Mouse (Mus musculus): ENCODE data around the gene Map7. TPM values are rescaled to one million over a fixed set of nuclear protein-coding genes. Genes with fewer than 3 reads are reported as not detected.

The Map7 gene
- polyA plus RNA-seq, 1 experiment from 2014 or later, result 14.5 TPM

DNA sequence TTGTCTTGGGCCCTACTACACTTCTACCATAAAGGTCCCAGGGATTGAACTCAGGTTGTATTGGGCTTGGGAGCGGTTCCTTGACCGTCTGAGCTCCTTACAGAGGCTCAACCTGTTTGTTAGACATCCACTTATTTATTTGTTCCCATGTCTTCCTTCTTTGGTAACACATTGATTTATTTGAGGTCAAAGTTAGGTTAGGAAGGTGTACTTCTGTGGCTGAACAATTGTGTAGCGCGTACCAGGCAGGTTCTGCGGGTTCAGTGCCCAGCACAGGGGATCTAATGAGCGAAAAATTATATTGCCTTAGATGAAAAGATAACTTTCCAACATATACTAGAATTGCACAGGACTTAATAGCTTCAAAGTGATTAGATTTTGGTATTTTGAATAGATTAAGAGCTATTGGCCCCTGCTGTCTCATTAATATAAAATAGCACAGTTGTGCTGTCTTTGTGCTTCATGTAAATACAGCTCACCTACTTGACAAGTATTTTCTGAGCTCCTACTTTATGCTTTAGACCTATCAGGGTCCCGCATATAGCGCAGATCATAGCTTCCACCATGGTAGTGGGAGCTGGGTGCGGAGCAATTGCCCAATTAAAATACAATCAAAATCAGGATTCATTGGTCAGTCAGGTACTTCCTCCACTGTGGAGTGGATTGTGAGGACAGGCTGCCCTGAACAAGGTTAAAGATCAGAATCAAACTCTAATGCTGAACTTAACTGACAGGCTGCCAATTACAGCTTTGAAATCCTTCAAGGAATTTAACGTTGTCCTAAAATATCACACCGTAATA, 162.9 kb downstream of the Map7 start:
- POLR2A ChIA-PET, result interaction anchor here (0.5 to 0.9 kb wide), 2 partner anchors 14 to 17 kb away, joined by 3 read pairs; no protein-coding TSS in a partner anchor
- no peak for DNase-seq (ENCODE audit: low read depth, low spot score)
- TF ChIP-seq CTCF (IDR thresholded peaks at IDR 0.05), result no peak
- in situ Hi-C loops (cut with MboI; ENCODE audit: low pct_unique_long_range_greater_than_20kb), result loop anchor here (25.0 kb wide), 1 partner anchor 374 kb away; the partner anchor contains the start of gene Map3k5
- ATAC-seq, result no peak
- CTCF ChIA-PET, result interaction anchor here (1.3 to 1.6 kb wide), 4 partner anchors 16 to 43 kb away, joined by 3 to 6 read pairs (median 4); no protein-coding TSS in a partner anchor
- H3K27me3 ChIP-seq, result no peaks in the 10 kb centered on the region

DNA sequence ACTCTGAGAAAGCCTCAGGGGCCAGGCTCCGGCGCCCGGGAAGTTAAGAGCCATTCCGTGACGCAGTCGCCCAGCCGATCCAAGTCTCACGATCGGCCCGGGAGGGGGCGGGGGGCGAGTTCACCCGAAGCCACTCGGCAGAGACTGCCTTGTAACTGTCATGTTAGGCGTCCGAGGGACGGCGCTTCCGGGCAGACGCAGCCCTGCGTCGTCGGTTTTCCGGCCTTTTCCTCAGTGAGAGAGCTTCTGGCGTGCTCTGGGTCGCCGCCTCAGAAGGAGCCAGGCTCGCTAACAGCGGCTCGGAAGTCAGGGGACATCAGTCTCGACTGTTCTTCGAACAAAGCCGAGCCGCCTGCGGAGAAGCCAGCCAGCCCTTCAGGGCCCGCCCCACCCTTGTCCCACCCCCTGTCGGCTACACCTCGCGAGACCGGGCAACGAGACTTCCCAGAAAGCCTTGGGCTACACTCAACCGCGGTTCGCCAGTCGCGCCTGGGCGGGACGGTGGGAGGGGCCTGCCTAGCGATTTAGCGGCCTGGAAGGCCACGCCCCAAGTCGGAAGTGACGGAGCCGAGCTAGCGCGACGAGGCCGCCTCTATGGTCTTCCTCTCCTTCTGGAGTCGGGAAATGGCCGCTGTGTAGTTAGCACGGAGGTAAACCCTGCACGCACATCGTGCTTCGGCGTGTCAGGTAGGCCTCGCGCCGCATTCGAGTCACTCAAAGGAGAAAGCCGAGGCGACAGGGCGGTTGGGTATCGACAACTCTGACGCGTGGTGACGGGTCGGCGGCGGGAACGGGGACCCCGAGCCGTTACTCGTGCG, 163.9 kb downstream of the Map7 start, which contains the start of gene Bclaf1:
TSS of gene Bclaf1 (plus strand) at position 552 of the 818 bp plus-strand sequence.
- in situ Hi-C loops (cut with MboI; ENCODE audit: low pct_unique_long_range_greater_than_20kb), result loop anchor here (25.0 kb wide), 1 partner anchor 375 kb away; the partner anchor contains the start of gene Map3k5
- CTCF ChIA-PET, result interaction anchor here (1.3 to 1.6 kb wide), 4 partner anchors 17 to 42 kb away, joined by 3 to 6 read pairs (median 4); no protein-coding TSS in a partner anchor
- POLR2A ChIA-PET, result interaction anchor here (0.9 to 1.1 kb wide), 2 partner anchors 8 to 15 kb away, joined by 3 to 4 read pairs; no protein-coding TSS in a partner anchor
- H3K27me3 ChIP-seq, result no peaks in the 10 kb centered on the region
- ATAC-seq (peak; percentile 95), DNase-seq (ENCODE audit: low read depth, low spot score) (peak; percentile 87)
- TF ChIP-seq CTCF (IDR thresholded peaks at IDR 0.05), result no peak

DNA sequence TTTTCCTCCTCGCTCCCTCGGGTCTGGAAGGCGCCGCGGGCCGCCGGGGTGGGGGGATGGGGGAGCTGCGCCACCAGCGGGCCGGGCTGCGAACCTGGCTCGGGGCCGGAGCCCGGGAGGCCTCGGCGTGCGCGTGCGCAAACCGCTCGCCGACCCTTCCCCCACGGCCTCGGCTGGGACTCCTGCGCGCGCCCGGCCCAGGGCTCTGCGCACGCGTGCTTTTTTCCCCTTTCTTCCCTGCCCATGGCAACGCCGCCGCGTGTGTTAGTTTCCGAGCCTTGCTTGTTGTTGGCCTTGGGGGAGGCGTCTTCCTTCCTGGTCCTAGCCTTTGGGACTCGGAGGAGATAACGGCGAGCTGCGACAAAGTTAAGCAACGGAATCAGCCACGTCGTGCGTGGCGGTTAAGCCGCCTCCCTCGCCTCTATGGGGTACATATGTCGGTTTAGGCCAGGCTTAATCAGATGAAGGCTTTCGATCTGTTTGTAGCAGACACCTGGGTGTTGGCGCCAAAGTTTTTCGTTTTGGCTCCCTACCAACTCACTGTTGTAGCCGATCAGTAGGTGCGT, 164.5 kb downstream of the Map7 start:
- in situ Hi-C loops (cut with MboI; ENCODE audit: low pct_unique_long_range_greater_than_20kb), result loop anchor here (25.0 kb wide), 1 partner anchor 376 kb away; the partner anchor contains the start of gene Map3k5
- no peak for TF ChIP-seq CTCF (IDR thresholded peaks at IDR 0.05)
- DNase-seq (ENCODE audit: low read depth, low spot score), result peak; percentile 20
- CTCF ChIA-PET, result interaction anchor here (5.2 kb wide), 1 partner anchor 22 kb away, joined by 20 read pairs; no protein-coding TSS in a partner anchor
- ATAC-seq, result peak; percentile 58
- POLR2A ChIA-PET, result interaction anchor here (1.1 kb wide), 1 partner anchor 9 kb away, joined by 4 read pairs; no protein-coding TSS in a partner anchor
- no peaks in the 10 kb centered on the region for H3K27me3 ChIP-seq

GRCm38 (mm10) chr10:20313447-20313846, 165.2 kb downstream of the Map7 start:
- no peak for ATAC-seq
- no peak for TF ChIP-seq CTCF (IDR thresholded peaks at IDR 0.05)
- in situ Hi-C loops (cut with MboI; ENCODE audit: low pct_unique_long_range_greater_than_20kb), result loop anchor here (25.0 kb wide), 1 partner anchor 376 kb away; the partner anchor contains the start of gene Map3k5
- no peaks in the 10 kb centered on the region for H3K27me3 ChIP-seq
- ChIA-PET POLR2A (interaction anchor here (1.1 kb wide), 1 partner anchor 9 kb away, joined by 4 read pairs; no protein-coding TSS in a partner anchor), CTCF (interaction anchor here (1.3 to 5.2 kb wide), 2 partner anchors 16 to 23 kb away, joined by 3 to 20 read pairs; no protein-coding TSS in a partner anchor)
- DNase-seq (ENCODE audit: low read depth, low spot score), result no peak

DNA sequence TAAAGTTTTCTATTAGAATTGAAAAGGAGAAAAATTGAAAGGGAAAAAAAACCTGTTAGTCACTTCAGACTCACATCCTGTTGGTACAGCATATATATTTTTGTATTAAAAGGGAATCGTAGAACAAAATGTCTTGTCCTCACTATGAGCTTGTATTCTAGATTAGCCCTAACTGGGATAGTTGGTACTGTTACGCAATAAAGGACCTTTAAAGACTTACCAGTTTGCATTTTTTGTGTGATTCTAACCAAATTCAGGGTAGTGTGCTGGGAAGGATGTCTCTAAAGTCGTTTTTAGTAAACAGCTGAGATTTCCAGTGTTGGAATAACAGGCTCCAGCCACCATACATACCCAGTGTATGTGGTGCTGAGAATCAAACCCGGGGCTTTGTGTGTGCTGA, 165.7 kb downstream of the Map7 start:
- ChIA-PET CTCF (interaction anchor here (1.0 to 5.2 kb wide), 5 partner anchors 12 to 636 kb away, joined by 3 to 20 read pairs (median 5); no protein-coding TSS in a partner anchor), POLR2A (interaction anchor here (0.9 kb wide), 1 partner anchor 11 kb away, joined by 3 read pairs; no protein-coding TSS in a partner anchor)
- ATAC-seq, result no peak
- no peak for DNase-seq (ENCODE audit: low read depth, low spot score)
- in situ Hi-C loops (cut with MboI; ENCODE audit: low pct_unique_long_range_greater_than_20kb), result loop anchor here (25.0 kb wide), 1 partner anchor 377 kb away; the partner anchor contains the start of gene Map3k5
- H3K27me3 ChIP-seq, result no peaks in the 10 kb centered on the region
- TF ChIP-seq CTCF (IDR thresholded peaks at IDR 0.05), result no peak

DNA sequence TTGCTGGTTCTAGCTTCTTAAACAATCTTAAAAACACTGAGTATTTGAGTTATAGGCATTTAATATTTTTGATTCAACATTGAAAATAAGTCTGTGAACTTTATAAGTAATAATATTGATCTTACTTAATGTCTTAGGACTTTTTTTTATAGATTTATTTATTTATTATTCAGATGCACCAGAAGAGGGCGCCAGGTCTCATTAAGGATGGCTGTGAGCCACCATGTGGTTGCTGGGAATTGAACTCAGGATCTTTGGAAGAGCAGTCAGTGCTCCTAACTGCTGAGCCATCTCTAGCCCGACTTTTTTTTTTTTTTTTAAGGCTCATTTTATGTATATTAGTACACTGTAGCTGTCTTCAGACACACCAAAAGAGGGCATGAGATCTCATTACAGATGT, 166.5 kb downstream of the Map7 start:
- peak; percentile 61 for TF ChIP-seq CTCF (IDR thresholded peaks at IDR 0.05)
- DNase-seq (ENCODE audit: low read depth, low spot score) (no peak), ATAC-seq (no peak)
- ChIA-PET CTCF (interaction anchor here (1.0 to 5.2 kb wide), 5 partner anchors 11 to 635 kb away, joined by 3 to 20 read pairs (median 5); no protein-coding TSS in a partner anchor), POLR2A (interaction anchor here (0.9 to 1.3 kb wide), 2 partner anchors 10 kb away, joined by 3 to 4 read pairs; no protein-coding TSS in a partner anchor)
- H3K27me3 ChIP-seq, result no peaks in the 10 kb centered on the region
- in situ Hi-C loops (cut with MboI; ENCODE audit: low pct_unique_long_range_greater_than_20kb), result loop anchor here (25.0 kb wide), 1 partner anchor 377 kb away; the partner anchor contains the start of gene Map3k5

GRCm38 (mm10) chr10:20317466-20317865, 169.2 kb downstream of the Map7 start:
- no peak for ATAC-seq
- CTCF ChIA-PET, result interaction anchor here (5.2 kb wide), 1 partner anchor 27 kb away, joined by 20 read pairs; no protein-coding TSS in a partner anchor
- in situ Hi-C loops (cut with MboI; ENCODE audit: low pct_unique_long_range_greater_than_20kb), result loop anchor here (25.0 kb wide), 1 partner anchor 380 kb away; the partner anchor contains the start of gene Map3k5
- no peaks in the 10 kb centered on the region for H3K27me3 ChIP-seq
- POLR2A ChIA-PET, result no interaction called here
- no peak for TF ChIP-seq CTCF (IDR thresholded peaks at IDR 0.05)
- DNase-seq (ENCODE audit: low read depth, low spot score), result no peak

- CTCF ChIA-PET, result interaction anchor here (1.7 to 2.1 kb wide), 2 partner anchors 10 to 12 kb away, joined by 5 to 6 read pairs; no protein-coding TSS in a partner anchor
- no peaks in the 10 kb centered on the region for H3K27me3 ChIP-seq
- POLR2A ChIA-PET, result interaction anchor here (1.2 kb wide), 1 partner anchor 18 kb away, joined by 3 read pairs; no protein-coding TSS in a partner anchor
- TF ChIP-seq CTCF (IDR thresholded peaks at IDR 0.05), result no peak
- ATAC-seq, result no peak
- in situ Hi-C loops (cut with MboI; ENCODE audit: low pct_unique_long_range_greater_than_20kb), result no loop called here
- DNase-seq (ENCODE audit: low read depth, low spot score), result no peak
These were observed 178.0 kb downstream of the Map7 start for GRCm38 (mm10) chr10:20326226-20326625.

Other genes starting within 250 kb of the Map7 start
- 43.4 TPM for gene Pex7, start 240.8 kb upstream of the Map7 start, polyA plus RNA-seq (2021)
- gene Map3k5, start 214.0 kb upstream of the Map7 start, polyA plus RNA-seq (2021), result 14.8 TPM
- 117 TPM for gene Bclaf1, start 164.0 kb downstream of the Map7 start, polyA plus RNA-seq (2021)
- 6.1 TPM for gene Mtfr2, start 199.3 kb downstream of the Map7 start, polyA plus RNA-seq (2021)